Mouse (Mus musculus): ENCODE results near the gene Ppp2r5c.
A peak's percentile ranks its signal among the peaks of the same experiment; 100 is the strongest.

The Ppp2r5c gene

DNA sequence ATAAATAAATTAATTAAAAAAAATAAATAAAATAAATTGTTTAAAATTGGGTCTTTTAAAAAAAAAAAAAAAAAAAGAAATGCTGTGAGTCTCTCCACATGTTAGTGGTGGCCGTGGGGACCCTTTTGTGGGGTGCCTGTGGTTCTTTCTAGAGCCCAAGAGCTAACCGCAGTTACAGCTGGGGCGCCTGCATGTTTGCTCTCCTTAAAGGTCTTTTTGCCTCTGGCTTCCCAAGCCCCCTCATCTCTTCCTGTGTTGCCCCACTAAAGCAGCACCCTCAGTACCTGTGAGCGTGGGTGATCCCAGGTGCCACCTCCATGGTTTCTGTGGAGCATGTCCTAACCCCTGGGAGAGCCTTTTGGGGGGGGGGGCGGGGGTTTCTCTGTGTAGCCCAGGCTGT lies 45.5 kb downstream of the Ppp2r5c start:
- DNase-seq, result no peak

DNA sequence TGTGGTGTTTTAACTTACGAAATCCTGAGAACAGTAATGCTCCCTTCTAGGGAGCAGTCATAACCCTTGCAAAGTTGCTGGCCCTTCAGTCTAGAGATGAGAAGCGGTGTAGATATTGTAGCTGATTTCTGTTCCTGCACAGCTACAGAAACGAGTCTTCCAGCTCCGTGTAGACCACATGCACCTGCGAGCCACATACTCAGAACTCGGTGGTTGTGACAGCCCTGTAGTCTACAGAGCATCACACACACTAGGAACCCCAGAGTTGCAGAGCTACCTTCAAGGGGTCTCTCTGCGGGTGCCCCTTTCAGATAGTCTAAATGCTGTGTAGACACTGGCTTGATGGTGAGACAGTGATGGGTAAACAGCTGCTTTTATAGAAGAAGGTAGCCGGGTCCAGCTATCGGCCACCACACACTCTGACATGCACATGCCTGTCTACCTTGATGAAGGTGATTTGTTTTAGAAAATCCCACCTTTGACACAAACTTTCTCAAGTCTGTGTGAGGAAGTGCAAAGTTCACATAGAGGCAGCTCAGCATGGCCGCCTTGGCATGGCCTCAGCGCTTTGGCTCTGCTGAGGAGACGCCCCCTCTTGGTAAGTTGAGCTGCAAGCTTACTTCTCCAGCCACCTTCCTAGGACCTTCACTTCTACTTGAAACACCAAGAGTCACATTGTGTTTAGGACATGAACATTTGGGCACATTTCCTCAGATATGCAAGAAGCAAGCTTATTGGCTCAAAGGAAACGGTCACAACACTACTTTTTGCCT lies 46.9 kb downstream of the Ppp2r5c start:
- no peak for DNase-seq

DNA sequence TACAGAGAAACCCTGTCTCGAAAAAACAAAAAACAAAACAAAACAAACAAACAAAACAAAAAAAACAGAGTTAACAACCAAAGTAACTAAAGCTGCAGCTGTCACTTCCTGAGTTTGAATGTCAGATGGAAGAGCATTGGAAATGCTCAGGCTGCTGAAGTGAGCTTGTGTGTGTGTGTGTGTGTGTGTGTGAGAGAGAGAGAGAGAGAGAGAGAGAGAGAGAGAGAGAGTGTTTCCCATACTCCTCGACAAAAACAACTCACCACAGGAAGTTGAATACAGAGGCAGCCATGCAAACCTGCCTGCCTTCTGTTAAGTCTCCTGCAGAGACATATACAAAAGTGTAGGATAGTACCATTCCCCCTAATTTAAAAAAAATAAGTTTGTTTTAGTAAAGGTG lies 47.9 kb downstream of the Ppp2r5c start:
- DNase-seq, result no peak

DNA sequence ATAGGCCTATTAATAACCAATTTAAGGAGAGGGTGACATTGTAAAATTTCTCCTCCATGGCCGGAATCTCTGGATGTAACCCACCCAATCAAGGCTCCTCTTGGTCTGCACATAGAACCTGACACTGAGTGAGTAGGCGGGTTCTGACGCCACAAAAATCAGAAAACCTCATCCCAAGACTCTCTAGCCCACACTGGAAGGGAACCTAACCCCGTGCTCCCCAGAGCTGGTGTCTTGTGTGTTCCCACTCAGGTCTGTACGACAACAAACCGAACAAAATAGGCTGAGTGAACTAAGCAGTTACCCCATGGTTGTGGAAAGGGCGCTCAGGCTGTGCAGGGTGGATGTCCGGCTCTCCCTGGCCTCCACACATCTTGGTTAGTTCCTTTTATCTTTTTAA lies 48.3 kb downstream of the Ppp2r5c start:
- DNase-seq, result no peak

DNA sequence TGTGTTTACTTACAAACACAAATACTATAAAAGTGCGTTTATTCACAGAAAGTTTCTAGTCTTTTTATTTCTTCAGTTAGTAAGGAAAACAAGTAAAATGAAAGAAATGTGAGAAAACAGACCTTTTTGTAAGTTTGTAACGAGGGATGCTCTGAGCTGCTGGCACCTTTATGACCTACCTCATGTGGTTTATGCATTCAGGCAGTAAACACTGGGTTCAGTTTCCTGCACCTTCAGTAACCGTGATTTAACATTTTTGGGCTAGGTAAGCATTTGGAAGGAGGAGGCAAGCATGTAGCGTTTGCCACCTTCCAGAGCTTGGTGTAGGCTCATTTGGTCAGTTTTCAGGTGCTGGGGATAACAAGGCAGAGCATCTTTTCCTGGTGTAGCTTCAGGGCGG lies 49.1 kb downstream of the Ppp2r5c start:
- DNase-seq, result no peak

DNA sequence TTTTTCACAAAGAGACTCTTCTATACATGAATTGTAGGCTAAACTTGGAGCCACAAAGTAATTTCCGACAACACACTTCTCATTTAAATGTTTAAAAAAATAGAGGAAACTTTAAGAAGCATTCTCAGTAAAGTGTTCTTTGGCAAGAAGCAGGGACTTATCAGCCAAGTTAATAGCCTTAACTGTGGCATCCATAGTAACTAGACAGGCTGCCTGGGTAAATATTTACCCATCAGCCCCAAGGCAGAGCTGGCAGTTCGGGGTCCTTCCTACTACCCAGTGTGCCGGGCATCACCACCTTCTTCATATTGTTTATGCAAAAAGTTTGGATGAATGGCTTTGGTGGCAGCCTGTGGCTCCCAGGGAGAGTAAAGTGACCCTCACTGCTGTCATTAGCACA lies 50.1 kb downstream of the Ppp2r5c start:
- DNase-seq, result no peak

DNA sequence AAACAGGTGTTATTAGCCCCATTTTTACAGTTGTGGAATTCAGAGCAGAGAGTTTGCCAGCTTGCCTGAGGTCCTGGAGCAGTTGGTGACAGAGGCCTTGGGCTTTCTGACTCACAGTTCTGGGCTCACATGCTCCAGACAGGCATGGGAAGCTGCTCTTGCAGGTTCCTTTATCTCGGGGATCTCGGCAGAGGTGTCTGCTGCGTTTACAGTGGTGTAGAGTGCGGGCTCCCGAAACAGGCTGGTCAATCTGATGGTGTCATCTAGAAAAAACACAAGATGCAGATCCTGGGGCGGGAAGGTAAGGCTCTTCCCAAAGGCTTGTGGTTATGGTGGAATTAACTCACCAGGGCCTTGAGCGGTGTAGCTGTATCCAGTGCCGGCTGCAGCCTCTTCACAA lies 50.6 kb downstream of the Ppp2r5c start:
- DNase-seq, result no peak

DNA sequence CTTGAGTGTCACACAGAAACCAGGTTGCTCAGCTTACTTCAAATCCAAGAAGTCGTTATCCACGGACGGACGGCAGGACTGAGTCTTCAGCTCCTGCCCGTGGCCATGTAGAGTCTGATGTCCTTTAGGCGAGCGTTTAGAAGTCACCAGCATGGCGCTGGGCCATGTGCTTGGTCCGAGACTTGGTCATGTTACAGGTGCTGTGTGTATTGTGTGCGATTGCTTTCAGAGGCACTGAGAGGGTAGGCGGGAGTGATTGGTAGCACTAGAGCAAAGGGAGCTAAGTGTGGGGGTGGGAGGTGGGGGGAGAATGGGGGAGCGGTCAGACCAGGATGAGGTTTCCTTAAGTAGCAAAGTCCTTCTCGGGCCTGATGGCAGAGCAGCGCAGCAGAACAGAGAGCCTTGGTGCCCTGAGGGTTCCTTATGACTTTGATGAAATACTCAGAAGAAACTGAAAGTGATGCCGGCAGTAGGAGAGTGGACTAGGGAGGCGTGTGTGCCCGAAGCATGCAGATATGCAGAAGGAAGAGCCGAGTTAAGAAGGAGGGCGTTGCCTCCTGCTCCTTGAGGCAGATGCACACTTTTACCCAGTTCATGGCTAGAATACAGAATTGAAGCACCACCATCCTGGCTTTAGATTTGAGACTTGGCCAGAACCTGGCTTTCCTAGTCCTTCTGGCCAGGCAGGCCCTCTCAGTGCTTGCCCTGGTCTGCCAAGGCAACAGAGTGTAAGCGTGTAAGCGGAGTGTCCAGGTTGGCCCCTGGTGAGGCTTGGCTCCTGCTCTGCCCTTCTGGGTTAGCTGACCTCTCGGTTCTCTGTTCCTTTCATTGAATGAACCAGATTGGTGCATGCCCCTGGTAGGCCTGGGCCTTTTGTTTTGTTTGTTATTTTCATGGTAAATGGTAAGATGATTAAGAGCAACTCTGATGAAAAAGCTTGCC lies 51.6 kb downstream of the Ppp2r5c start:
- DNase-seq, result no peak

DNA sequence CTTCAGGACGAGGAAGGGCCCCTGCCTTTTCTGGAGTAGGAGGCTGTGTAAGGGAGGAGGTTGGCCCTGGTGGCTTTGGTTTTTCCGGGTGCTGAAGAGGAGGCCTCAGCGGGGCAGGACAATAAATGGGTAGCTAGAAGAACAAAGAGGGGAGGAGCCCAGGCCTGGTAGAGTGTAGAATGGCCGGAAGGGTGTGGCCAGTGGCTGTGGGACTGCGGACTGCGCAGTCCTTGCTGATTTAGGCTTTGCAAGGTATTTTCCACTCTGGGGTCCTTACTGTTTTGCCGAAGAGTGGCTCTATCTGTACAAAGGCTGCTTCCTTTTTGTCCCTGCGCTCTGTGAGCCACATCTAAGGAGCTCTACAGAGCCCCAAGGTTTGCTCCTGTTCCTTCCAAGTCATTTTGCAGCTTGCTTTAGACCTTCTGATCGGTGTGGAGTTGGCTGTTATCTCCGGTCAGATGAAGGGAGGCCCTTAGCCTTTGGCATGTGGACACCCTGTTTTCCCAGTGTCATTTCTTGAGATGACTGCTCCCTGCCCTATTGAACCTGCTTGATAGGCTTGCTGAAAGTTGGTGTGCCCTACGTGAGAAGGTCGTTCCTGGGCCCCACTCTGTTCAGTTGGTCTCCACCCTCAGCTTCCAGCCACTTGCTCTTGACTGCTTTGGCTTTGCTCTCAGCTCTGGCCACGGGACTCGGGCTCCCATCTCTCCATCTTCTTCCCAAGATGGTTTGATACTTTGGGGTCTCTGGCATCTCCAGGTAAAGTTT lies 52.5 kb downstream of the Ppp2r5c start:
- no peak for DNase-seq

DNA sequence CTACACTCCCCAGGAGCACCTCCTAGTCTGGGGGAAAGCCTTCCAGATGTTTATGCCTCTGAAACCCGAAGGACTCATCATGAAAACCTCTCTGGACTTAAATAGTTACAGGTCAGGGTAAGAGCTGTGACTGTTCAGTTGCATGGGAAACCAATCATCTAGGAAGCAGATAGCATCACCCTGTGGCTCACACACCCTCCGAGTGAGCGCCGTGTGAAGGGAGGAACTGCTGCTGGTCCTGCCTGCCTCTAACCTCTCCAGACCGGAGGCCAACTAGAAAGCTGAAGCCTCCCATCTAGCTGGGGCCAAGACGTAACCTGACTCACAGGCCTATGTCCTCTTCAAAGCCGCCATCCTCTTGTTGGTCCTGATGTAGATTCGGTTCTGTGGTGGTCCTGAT lies 53.2 kb downstream of the Ppp2r5c start:
- DNase-seq, result no peak

DNA sequence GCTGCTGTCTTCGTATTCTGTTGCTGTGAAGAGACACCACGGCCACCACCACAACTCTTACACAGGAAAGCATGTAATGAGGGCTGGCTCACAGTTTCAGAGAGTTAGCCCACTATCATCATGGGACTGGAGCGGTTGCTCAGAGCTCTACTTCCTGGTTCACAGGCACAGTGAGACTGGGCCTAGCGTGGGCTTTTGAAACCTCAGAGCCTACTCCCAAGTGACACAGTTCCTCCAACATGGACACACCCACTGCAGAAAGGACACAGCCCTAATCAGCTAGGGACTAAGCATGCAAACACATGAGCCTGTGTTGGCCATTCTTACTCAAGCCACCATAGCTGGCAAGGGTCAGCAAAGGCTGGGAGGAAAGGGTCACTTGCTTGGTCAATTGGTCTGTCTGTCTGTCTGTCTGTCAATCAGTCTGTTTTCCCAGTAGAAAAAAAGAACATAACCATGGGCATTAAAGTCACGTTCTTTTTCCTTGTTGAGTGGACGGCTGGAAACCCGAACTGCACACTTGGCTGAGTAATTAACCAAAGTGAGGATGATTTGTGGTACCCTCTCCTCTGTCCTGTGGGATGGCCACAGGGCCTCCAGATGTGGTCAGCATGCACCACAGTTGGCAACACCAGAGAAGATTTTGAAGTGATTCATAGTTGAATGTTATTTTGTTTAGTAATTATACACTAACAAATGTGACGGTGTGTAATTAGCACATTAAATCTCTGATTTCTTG lies 56.7 kb downstream of the Ppp2r5c start:
- no peak for DNase-seq

DNA sequence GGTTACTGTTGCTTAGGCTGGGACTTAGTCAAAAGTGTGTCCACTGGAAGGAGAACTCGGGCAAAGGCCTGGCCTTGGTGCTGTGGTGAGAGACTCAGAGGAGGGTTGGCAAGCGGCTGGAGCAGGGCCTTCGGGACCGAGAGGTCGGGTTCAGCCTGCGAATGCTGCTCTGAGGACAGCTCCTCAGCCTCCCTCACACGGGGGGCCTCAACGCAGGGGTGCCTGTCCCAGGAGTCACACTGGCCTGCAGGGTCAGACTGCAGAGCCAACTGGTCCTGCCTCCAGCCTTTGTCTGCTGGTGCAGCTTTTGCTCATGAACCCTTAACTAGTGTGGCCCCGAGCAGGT lies 57.2 kb downstream of the Ppp2r5c start:
- DNase-seq, result no peak

DNA sequence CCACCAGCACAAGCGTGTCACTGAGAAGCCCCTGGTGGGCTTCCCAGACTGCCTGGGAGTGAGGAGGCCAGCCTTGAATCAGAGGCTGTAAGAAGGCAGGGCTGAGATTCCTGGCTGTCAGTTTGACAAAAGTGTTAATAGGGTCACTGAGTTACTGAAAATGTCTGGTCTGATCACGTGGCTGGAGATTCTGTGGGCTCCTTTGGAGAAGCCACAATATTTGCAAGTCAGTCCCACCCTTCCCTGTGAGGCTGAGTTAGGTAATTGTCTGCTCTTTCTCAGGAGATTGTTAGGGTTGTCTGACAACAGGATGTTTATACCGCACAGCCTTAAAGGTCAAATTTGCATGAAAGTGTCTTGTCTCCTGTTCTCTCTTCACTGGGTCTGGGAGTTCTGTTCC lies 57.9 kb downstream of the Ppp2r5c start:
- DNase-seq, result no peak

DNA sequence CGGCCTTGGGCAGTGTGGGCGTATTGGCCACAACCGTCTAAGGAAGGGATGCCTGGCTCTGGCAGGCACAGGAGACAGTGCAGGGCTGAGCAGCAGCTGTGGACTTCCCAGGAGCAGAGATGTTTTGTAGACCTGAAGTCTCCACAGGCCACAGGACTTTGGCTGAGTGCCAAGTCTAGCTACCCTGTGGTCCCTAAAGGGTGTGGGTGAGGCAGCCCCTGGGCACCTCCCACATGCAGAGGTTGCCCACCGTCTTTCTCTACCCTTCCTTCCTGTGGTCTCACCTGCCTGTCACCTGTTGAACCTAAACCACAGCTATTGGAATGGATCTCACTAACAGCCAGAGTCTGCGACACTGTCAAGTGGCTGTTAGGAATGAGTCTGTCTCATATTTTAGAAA lies 59.1 kb downstream of the Ppp2r5c start:
- no peak for DNase-seq

DNA sequence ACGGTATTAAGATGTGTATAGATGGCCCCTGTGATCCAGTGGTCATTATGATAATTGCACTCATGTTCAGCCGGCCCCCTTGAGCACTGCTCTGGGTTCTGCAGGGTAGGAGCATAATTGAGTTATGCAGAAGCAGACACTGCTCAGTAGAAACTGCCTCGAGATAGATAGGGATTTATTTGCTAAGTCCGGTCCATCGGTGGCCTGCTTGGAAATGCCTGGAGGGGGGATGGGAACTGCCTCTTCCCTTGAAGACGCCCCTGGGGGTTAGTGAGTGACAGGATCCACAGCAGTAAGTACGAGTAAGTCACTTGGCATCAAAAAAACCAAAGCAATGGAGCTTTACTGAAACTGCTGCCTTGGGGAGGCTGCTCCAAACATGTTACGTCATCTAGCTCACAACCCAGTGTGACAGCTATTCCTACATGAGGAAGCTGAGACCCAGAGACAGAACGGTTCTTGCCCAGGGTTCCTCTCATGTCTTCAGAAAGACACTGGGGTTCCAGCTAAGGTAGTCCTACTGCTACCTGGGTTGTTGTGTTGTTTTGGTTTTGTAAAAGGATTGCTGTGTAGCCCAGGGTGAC lies 60.9 kb downstream of the Ppp2r5c start:
- DNase-seq, result no peak

DNA sequence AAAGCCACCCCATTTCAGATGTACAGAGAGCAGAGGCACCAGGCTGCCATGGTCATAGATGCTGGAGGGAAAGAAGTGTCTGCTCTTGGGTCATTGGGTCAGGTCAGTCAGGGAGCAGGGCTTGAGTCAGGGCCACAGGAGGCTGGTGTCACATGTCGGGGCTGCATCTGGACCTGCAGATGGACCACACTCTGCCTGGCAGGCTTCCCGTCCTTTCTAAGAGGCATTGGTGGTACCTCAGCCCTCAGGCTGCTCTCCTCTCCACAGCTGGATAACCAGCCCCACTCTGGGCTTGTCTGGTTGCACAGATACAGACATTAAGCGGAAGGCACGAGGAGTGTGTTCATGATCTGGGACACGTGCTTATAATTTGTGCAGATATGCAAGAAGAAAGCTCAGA lies 61.8 kb downstream of the Ppp2r5c start:
- no peak for DNase-seq

DNA sequence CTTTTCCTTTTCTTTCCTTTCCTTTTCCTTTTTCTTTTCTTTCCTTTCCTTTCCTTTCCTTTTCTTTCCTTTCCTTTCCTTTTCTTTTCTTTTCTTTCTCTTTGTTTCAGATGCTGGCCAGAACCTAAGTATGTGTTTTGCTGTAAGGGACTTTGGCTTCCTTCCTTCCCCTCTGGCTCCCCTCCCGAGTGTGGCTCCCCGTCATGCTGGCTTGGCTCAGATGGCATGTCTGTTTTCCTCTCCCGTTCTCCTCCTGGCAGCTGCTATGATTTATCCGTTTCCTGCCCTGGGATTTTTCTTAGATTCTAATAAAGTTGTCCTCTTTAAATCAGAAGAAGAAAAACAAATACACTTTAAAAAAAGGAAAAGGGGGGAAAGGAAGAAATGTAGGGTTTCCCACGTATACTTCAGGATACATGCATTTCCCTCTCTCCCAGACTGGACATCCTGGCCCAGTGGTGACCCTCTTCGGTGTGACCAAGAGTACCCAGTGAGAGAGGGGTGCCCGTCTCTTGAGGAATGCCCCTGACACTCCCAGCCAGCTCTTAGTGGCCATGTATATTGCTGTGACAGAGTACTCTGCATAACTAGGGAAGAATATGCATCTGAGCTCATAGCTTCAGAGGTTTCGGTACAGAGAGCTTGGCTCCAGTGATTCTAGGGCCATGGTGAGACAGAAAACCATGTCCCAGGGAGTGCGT lies 63.4 kb downstream of the Ppp2r5c start:
- peak; percentile 62 for DNase-seq

DNA sequence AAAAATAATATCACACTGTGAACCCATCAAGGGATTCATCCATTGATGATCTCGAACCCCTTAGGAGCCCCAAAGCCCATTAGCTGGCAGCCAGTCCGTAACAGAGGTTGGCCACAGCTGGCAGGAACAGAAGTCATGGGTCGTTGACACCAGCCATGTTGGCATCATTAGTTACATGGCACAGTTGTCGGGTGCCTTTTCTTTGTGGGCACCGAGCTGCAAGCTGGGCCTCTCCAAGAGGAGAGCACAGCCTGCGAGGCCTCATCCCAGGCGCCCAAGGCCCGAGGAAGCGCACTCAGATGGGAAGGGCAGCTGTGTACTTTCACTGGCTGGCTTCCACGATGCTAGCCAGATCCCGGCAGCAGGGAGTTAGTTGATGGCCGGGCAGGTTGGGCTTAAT lies 64.3 kb downstream of the Ppp2r5c start:
- DNase-seq, result no peak

DNA sequence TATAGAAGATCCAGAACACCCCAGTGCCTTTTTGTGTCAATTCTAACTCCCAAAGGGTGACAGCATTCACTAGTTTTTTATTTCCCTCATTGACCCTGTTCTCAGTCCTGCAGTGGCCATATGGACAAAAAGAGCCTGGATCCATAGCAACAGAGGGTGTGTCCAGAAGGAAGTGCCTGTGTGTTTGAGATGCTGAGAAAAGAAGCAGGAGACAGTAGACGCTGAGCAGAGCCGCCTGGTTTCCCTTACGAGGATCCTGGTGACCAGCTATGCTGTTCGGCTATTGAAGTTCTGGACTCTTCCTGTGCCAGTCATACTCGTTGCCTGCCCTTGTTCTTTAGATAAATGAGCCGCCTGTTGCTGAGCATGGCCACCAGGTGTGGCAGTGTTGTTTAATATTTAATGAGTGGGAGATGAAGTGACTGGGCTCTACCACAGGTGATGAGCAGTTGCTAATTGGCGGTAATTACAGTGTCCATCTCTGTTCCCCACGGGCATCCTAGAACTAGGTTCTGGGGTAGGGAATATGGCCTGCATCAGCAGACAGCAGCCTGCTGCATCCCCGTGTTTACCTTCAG lies 65.0 kb downstream of the Ppp2r5c start:
- no peak for DNase-seq

DNA sequence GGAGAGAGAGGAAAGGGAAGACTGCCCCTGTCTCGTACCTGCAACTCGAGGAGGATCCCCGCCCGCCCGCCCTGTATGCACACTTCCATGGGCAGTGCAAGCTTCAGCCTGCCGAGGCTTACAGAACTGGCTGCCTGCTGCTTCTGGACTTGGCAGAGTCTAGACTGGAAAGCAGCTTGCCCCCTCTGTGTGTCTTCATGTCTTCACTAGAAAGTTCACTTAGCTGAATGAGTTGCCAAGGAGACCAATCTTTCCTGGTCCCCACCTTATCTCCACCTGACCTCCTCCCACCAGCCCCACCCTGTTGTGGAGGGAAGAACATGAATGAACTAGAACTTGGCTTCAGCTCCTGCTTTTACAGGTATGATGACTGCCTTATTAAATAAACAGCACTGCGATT lies 66.0 kb downstream of the Ppp2r5c start:
- DNase-seq, result no peak

DNA sequence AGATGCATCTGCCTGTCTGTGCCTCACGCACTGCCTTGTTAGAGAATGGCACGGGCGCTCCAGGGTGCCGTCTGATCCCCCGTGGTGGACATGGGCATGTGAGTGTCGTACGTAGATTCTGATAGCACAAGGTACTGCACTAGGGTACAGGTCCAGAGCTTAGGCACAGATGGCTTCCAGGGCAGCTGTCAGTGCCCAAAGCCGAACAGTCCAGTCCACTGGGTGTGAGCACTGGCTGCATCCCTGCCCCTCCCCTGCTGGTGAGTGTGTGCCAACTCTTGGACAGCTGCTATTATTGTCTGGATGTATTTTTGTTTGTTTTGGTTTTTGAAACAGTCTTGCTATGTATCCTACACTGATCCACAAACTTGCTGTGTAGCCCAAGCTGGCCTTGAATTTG lies 68.8 kb downstream of the Ppp2r5c start:
- no peak for DNase-seq
